Mouse (Mus musculus) cortical plate, adult 2 months (tissue): ENCODE measurements around the gene Nr1d2.
"Not testable (repeated sequence)": the region's sequence is repeated elsewhere in the genome, so short reads cannot be mapped to it uniquely, and the experiment has no call there.

ENCODE experiments used
- CTCF ChIP-seq: fragments of 200-500 bp; IDR thresholded peaks from 2 replicates; pipeline ENCODE4 v1.5.1; 2011; ENCODE audit warnings: mild to moderate bottlenecking, control low read depth, low read length; ENCODE audit not compliant: insufficient read depth; ENCODE audit errors: extremely low read depth
- POLR2A ChIP-seq: fragments of 200-500 bp; IDR thresholded peaks from 2 replicates; pipeline ENCODE4 v1.6.1; 2011; ENCODE audit warnings: mild to moderate bottlenecking, low read length, control low read depth; ENCODE audit not compliant: insufficient read depth; ENCODE audit errors: extremely low read depth

DNA sequence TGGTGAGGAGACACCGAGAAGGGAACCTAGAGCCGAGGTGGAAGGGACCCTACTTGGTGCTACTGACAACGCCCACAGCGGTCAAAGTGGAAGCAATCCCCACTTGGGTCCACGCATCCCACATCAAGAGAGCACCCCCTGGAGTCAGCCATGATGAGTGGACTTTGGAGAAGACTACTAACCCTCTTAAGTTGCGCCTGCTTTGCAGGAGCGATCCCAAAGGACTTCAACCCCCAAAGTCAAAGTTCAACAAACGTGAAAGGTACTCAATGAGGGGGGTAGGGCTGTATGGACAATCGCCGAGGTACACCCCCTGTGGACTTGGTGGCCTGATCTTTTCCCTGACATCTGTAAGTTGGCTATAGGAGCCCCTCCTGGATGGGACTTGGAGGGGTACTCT is 9.2 kb downstream of the Nr1d2 start:
- not testable (repeated sequence) for TF ChIP-seq CTCF, POLR2A
